Mouse (Mus musculus) urinary bladder, postnatal 36 days (tissue): ENCODE results near the gene Ndufs6.

Experiments
- DNase-seq, 2 experiments: peaks; one replicate each; pipeline ENCODE4 v3.0.0; 2022; ENCODE audit warnings: low spot score in 2 of 2, mixed read lengths in 1 of 2

The Ndufs6 gene

DNA sequence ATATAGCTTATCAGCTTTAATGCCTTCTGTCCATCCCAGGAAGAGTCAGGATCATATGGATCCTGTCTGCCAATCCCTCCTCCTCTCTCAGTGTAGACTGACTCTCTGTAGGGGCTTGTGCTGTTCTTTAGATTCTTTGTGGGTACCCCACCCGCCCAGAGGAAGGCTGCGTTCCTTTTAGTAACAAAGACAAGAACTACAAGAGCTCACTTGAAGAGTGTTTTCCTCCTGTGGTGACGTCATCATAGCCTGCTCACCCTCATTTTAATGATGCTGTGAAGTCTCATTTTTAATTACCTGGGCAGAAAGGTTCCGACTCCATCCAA, 22.3 kb downstream of the Ndufs6 start:
- DNase-seq, result no peak

DNA sequence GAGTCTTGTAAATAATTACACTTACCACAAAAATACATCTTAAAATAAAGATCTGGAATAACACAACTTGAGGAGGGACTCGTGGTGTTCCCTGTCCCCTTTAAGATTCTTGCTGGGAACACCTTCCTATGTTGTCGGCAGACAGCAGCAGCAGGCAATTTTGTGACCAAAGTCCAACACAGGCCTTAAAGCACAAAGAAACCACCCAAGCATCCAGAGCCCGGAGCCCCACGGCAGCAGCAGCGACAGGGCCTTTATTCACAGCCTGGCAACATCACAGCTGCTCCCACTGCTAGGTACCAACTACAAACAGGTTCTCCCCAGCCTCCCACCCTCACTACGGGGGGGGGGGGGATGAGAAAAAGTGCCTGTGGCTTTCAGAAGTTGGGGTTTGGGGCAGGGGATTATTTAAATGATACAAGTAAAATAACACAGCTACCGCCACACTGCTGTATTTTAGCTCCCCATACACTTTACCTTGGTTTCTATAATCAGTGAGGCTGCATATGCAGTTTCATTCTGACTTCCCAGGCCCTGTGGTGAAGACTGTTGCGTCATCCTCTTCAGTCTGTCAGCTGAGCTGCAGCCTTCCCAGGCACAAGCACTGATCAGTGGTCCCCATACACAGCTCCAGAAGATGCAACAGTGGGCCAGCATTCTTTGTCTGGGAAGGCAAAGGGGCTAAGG, 22.8 kb downstream of the Ndufs6 start:
- no peak for DNase-seq

DNA sequence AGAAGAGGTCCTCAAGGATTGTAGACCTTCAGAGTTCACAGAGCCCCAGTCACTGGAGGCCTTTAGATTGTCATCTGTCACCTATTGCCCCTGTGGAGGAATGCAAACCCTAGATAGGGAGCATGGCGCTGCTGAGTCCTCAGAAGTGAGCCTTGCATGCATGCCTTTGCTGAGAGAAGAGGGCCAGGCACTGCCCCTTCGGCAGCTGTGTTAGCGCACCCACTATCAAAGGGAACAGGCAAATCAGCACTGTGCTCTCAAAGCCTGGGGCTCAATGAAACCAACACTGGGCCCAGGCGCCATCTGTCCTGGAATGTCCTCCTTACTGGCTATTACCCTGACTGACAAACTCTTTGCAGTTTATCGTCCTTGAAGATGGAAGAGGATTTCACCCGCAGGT, 23.6 kb downstream of the Ndufs6 start:
- no peak for DNase-seq

DNA sequence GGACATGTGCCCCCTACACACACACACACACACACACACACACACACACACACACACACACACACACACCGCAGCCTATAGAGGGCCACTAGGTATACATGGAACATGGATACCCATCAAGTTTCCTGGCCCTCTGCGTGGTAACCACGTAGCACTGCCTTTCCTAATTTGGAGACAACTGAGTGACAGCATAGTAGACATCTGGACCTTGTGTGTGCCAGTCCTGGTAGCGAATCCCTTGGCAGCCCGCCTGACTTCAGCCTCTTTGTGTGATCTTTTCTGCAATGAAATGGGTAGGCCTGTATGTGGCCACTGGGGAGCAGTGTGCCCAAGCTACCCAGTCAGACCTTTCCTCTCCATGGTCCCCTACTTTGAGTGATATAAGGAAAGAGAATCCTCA, 29.0 kb downstream of the Ndufs6 start:
- no peak for DNase-seq

DNA sequence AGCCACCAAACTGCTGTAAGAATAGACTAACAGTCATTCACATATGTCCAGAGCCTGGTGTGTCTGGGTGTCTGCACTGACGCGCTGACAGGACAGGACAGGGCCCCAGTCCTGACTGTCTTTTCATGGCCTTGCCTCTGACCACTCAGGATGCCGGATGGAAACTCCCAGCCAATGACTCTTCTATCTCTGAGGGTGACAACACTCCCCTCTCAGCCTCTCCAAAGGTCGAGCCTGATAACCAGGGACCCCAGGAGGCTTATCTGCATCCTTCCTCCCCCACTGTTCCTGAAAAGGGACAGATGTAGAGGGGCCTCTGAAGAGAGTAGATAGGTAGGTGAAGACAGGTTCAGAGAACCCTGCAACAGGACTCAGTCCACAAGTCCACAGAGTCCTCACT, 29.6 kb downstream of the Ndufs6 start:
- DNase-seq, result no peak

DNA sequence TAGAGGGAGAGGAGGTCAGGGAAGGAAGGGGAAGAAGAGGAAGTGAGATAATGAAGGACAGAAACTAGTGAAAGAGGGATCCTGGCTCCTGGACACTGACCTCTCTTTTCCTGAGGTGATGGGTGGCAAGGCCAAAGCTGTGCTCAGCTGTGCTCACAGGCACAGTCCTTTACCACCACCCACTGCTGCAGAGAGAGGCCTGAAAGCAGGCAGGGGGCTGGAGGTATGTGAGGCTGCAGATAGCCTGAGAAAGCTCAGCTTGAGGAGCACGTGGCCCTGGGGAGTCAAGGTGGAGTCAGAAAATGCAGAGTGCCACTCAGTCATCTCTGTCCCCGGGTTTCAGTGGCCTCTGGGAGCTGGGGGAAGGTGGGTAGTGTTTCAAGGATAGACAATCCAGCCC, 37.2 kb downstream of the Ndufs6 start:
- no peak for DNase-seq

DNA sequence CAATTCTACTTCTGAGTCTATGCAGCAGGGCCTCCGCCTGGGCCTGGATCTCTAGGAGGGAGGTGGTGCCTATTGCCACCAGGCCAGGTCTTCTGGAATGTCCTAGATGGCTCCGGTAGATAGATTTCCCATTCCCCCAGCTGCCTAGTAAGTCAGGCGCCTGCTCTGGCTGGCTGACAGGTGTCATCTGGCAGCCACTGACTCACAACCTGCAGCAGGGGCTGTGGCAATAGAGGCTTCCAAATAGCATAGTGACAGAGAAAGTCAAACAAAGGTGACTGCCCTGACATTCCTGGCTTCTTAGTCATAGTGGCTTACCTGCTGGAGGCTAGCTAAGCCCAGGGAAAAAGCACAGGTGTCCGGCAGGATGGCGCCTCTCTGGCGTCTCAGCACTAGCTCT, 38.1 kb downstream of the Ndufs6 start:
- peak; percentile 15 to 35 for DNase-seq

DNA sequence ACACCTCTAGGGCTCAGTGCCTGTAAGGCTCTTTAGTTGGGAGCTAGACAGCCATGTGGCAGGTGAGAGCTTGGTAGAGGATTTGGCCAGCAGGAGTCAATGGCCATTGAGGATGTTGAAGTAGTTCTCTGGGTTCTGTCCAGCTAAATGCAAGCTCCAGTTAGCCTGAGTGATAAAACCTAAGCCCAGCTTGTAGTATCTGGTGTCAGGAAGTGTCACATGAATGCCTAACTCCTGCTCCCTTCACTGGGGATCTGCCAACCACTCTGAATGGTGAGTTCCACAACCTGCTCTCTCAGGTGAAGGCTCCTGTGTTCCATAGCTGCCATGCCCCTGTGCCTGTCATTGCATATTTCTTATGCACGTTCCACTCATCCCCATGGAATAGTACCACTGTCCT, 44.8 kb downstream of the Ndufs6 start:
- no peak for DNase-seq

DNA sequence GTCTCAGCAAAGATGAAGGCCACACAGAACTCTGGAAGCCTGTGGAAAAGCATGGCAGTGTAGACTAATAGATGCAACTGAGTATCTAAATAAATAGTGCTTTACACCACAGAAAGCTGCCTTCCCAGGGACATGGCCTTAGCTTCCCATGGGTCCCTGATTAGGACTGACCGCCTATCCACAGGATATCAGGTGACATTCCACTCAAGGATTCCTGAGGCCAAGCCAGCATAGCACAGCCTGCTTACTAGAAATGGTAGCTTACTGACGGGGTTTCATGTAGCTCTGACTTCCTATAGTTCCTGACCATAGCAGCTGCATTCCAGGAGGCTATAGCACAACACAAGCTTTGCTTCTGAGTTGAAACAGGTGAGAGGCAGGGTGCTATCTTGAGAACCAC, 45.9 kb downstream of the Ndufs6 start:
- no peak for DNase-seq

DNA sequence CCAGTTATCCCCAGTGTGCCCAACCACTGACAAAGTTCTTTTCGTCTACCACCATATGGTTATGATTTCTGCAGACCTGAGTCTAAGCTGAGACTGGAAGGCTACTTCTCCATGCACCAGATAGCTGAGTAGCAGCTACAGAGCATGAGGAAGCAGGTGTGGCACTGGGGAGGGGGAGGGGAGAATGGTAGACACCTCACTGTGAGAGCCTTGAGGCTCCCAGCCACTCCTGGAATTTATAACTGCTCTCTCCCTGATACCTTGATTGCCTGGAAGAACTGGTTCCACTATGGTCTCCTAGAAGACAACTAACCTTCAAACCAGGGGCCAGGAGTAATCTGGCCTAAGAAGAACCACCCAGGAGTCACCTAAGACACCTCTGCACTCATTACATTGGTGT, 49.1 kb downstream of the Ndufs6 start:
- no peak for DNase-seq

DNA sequence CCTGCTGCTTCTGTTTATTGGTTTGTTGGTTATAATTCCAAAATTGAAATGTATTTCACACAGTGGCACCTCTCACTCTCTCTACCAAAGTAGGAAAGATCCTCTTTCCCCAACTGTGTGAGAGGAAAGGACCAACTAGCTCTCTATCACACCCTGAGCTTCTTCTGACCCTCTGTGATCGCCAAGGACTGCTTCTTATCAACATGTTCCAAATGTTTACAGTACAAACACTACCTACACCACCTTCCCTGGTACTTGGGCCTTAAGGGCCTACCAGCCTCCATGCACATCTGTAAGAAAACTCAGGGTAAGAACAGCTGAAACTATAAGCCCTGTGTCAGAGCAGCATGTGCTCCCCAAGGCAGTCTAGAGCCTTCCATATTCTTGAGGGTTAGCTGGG, 50.5 kb downstream of the Ndufs6 start:
- no peak for DNase-seq

DNA sequence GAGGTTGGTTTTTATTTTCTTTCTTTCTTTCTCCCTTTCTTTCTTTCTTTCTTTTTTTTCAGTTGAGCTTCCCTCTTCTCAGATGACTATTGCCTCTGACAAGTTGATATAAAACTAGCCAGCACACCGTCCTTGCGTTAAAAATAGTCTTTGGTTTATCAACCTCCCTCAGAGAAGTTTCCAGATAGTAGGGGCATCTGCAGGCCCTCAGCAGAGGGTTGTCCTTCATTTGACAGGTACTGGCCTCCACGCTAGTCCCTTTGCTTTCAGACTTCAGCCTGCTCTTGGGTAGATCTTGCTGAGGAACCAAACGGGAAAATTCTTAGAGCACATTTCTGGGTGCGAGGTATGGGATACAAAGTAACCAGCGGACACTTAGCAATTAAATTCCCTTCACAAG, 51.0 kb downstream of the Ndufs6 start:
- DNase-seq, result no peak

DNA sequence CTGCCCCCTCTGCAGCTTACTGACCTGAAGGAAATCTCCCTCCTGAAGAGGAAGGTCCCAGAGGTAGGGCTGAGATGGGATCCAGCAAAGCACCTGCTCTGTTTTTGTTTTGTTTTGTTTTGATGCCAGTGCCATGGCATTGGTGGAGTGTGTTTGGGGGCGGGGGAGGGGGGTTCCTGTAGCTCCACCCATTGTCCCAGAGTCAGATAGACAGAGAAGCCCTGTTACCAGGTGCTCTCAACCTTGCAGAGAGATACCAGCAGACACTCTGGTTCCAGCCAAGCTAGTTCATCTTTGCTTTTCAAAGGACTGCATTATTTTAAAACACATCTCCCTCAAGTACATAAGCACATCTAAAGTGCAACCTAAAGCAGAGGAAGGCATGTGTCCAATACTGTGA, 54.8 kb downstream of the Ndufs6 start:
- no peak for DNase-seq

DNA sequence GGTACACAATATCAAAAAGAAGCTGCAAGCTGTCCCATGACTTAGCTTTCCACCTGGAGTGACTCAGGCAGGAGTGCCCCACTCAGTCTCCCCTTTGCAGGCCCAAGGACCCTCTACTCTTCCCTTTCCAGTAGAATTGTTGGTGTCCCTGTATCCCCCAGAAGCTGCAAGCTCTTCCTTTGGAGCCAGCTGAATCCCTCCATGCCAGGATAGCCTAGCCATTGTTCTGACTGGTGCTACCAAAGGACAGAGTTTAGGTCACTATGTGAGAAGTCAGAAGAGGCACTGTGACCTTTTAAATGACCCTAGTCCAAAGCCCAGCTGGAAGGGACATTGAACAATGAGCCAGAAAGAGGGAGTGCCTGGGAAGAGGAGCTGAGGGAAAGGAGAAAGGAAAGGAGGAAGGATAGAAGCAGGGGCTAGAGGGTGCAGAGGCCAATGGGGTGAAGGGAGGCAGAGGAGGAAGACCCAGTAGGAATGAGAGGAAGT, 55.5 kb downstream of the Ndufs6 start:
- DNase-seq, result no peak

DNA sequence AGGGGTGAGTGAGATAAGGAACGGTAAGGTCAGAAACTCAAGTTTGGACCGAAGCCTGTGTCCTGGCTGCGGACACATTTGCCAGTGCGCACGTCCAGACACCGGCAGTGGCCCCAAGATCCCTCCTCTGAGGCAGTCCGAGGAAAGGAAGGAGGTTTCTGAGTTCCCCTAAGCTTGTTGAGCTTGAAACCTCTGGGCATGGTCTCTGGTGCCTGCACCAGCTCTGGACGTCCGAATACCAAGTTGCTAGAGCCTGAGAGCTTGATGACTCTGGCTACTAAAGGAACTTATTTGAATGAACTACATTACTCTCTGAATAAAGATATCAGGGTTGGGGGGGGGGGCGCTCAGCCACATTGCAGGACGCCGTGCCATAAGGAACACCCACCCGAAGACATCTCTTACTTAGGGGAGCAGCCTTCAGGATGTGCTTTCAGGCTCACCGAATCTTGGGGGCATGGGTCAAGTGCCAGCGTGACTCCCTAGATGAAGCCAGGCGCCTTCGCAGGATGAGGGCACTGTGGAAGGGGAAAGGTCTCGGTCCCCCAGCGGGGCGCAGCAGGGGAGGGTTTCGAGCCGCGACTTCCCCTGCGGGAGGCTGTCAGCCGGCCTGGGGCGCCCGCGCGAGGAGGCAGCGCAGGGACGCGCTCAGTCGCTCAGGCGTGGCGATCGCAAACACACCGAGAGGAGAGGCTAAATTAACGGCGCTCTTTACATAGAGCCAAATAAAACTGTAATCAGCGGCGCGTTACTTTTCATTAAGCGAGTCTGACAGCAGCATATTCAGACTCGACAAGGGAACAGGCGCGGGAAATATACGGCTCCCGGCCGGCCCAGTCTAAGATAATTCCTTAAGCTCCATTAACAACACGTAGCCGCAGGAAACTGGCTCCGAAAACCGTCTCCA, 56.8 kb downstream of the Ndufs6 start:
- no peak for DNase-seq

DNA sequence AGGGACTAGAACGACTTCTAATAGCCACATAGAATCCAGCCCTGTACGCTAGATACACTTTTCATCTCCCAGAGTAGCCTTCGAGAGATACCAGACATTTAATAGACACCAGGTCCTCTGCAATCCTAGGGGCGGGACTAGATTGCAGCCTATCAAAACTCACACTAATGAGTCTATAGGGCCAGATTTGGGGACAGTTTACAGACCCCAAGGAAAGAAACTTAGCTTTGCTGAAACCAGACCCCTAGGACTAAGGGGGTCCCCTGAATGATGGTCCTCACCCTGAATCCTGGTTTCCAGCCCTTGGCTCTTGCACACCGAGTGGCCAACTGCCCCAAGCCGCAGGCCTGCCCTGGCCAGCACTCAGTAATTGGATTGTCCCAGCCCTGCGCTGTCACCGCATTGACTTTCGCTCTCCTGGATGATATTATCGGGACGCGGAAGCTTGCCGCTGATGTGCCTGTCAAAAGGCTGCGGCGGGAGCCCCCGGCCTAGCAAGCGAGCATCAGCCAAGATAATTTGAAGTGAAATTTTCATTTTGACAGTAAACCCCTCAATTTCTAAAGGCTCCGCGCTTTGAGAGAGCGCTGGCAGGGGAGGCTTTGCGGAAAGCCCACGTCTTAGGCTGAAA, 57.8 kb downstream of the Ndufs6 start:
- DNase-seq, result no peak

DNA sequence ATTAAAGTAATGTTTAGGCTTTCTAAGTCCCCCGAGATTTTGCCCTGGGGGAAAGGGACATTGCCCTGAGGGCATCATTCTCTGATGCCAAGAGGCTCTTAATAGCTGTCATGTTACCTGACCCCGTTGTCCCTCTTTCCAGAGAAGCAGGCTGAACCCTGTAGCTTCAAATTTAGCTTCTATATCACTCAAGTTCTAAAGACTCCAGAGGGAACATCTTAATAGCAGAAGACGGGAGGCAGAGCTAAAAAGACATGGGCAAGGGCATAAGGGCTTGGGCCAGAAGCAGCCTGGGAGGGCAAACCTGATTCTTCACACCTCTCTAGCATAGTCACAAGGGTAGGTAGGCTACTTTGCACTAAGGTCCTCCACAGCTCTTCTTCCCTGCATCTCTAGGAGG, 58.5 kb downstream of the Ndufs6 start:
- no peak for DNase-seq
